Mouse (Mus musculus) brain, embryonic 14.5 days (tissue): ENCODE data around the gene Chm.

ENCODE experiments used
- CTCF ChIP-seq: fragments of 200-500 bp; IDR thresholded peaks from 2 replicates; pipeline ENCODE4 v1.5.1; 2012; ENCODE audit warnings: inconsistent platforms, mild to moderate bottlenecking, moderate library complexity, borderline replicate concordance; ENCODE audit not compliant: insufficient read depth, insufficient read length; ENCODE audit errors: extremely low read depth
- POLR2A ChIP-seq: fragments of 200-500 bp; IDR thresholded peaks from 2 replicates; pipeline ENCODE4 v1.6.1; 2012; ENCODE audit warnings: mild to moderate bottlenecking, inconsistent platforms, borderline replicate concordance; ENCODE audit not compliant: poor library complexity, insufficient read depth, insufficient read length, severe bottlenecking; ENCODE audit errors: extremely low read depth

GRCm38 (mm10) chrX:113076053-113076452 lies 109.3 kb downstream of the Chm start:
- TF ChIP-seq CTCF (no peak), POLR2A (no peak)
